Mouse (Mus musculus) erythroblast, embryonic 14.5 days (primary cell): ENCODE data around the gene Pole.

Source experiments
- GATA1 ChIP-seq: IDR thresholded peaks from 2 replicates; pipeline ENCODE4 v1.6.1; 2012; ENCODE audit warnings: low read length, inconsistent platforms, mixed read lengths
- TAL1 ChIP-seq: IDR thresholded peaks from 3 replicates; pipeline ENCODE4 v1.6.1; 2012; ENCODE audit warnings: low read length, inconsistent platforms, mixed read lengths

DNA sequence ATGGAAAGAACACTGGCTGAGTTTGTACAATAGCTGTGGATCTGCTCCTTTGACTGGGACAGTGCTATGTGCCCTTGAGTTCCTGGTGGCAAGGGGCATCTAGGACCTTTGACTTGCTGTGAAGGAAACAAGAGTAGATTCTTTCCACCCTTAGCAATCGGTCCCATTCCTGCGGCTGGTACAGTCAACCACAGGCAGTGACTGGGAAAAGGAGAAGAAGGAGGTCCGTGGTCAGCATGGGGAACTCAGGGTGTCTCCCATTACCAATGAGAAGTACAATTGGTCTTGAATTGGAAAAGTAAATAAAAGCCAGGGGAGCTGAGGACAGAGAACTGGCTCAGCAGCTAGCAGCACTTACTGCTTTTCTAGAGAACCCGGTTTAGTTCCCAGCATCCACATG lies 59.4 kb downstream of the Pole start:
- TF ChIP-seq GATA1: no peak
- no peak for TF ChIP-seq TAL1
